Mouse (Mus musculus) liver, adult 2 months (tissue): ENCODE data around the gene Ppih.

Experiments used
- CTCF ChIP-seq: fragments of 200-500 bp; IDR thresholded peaks from 2 replicates; pipeline ENCODE4 v1.5.1; 2011; ENCODE audit warnings: low read depth, low read length, control low read depth
- POLR2A ChIP-seq: fragments of 200-500 bp; IDR thresholded peaks from 2 replicates; pipeline ENCODE4 v1.6.1; 2011; ENCODE audit warnings: low read length, control low read depth; ENCODE audit not compliant: insufficient read depth; ENCODE audit errors: extremely low read depth

GRCm38 (mm10) chr4:119300761-119301160, 19.6 kb downstream of the Ppih start:
- TF ChIP-seq CTCF (no peak), POLR2A (no peak)
